Mouse (Mus musculus) midbrain, embryonic 14.5 days (tissue): Measurements from ENCODE around the gene Gpr149. TPM values are rescaled to one million over a fixed set of nuclear protein-coding genes. Genes with fewer than 3 reads are reported as not detected.

Experiments
- ATAC-seq: fragments of 200-750 bp; cut with Nextera tagmentation; 2 replicates; pipeline ENCODE4 v1.8.0; 2017; ENCODE audit warnings: moderate number of reproducible peaks, moderate library complexity; ENCODE audit not compliant: low FRiP score, low TSS enrichment
- DNase-seq: peaks from one replicate; pipeline ENCODE4 v3.0.0-alpha.2; 2015
- H3K27ac ChIP-seq: fragments of 300-500 bp; sonication (generic); replicated peaks from 2 replicates; pipeline ENCODE4 v1.5.1; 2014; ENCODE audit warnings: mild to moderate bottlenecking, low read depth, low read length, moderate library complexity
- H3K27me3 ChIP-seq: fragments of 300-500 bp; sonication (generic); 2 replicates; pipeline ENCODE4 v1.6.1; 2014; ENCODE audit warnings: low read length, control low read depth, mixed read lengths; ENCODE audit not compliant: control insufficient read depth, insufficient read depth
- H3K36me3 ChIP-seq: fragments of 300-500 bp; sonication (generic); 2 replicates; pipeline ENCODE4 v1.6.1; 2014; ENCODE audit warnings: low read length, control low read depth; ENCODE audit not compliant: control insufficient read depth, insufficient read depth
- H3K4me1 ChIP-seq: fragments of 300-500 bp; sonication (generic); 2 replicates; pipeline ENCODE4 v1.6.1; 2014; ENCODE audit warnings: mild to moderate bottlenecking, antibody characterized with exemption, low read length, control low read depth; ENCODE audit not compliant: control insufficient read depth, insufficient read depth
- H3K4me2 ChIP-seq: fragments of 300-500 bp; sonication (generic); 2 replicates; pipeline ENCODE4 v1.6.1; 2014; ENCODE audit warnings: mild to moderate bottlenecking, low read length, moderate library complexity
- H3K4me3 ChIP-seq: fragments of 300-500 bp; sonication (generic); replicated peaks from 2 replicates; pipeline ENCODE4 v1.5.1; 2014; ENCODE audit warnings: low read depth, low read length
- H3K9ac ChIP-seq: fragments of 300-500 bp; sonication (generic); replicated peaks from 2 replicates; pipeline ENCODE4 v1.6.1; 2014; ENCODE audit warnings: mild to moderate bottlenecking, low read length, moderate library complexity
- H3K9me3 ChIP-seq: fragments of 300-500 bp; sonication (generic); 2 replicates; pipeline ENCODE4 v1.6.1; 2016; ENCODE audit warnings: low read length, control low read depth, mixed read lengths; ENCODE audit not compliant: control insufficient read depth
- WGBS: fragments of 180-500 bp; shearing (Covaris S2); extraction: QIAGEN DNeasy Blood & Tissue Kit; methylation state at CpG from one replicate; pipeline ENCODE4 v1.1.7; 2014; 5-methylcytosine and 5-hydroxymethylcytosine counted together
- polyA plus RNA-seq: library from polyadenylated mRNA; unstranded; fragments of >200 nt; fragmentation: Nextera tagmentation; extraction: Ambion mirVana; gene quantifications from 2 replicates; pipeline ENCODE4 v1.2.1, GENCODE M21; 2014

Gpr149 gene
- polyA plus RNA-seq, result 2.4 and 3.2 TPM in 2 replicates

DNA sequence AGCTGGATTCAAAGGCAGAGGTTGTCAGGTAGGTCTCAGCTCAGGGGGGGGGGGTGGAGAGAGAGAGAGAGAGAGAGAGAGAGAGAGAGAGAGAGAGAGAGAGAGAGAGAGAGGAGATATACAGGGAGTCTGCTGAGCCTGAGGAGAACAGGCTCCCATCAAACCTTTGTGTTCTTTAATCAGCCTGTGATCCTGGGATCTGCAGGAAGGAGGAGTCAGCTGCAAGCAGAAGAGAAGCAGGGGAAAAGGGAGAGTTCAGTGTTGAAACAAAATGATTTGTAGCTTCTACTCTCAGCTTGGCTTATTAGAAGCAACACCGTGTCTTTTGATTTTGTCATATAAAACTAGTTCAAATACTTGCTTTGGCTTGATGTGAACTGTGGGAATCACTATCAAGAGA is at the start of gene Gpr149:
Gpr149 (minus strand) TSS at position 168 of the 400 bp plus-strand sequence.
- Histone ChIP-seq H3K9ac (peak within 1 kb of the TSS; percentile 59; the same call in 1 of the 2 replicates), H3K27me3 (no peaks in the 10 kb centered on the region; the same call in 1 of the 2 replicates), H3K4me3 (peak within 1 kb of the TSS; percentile 56), H3K27ac (no peak within 1 kb of the TSS), H3K4me1 (peaks cover 7% of the 10 kb centered on the region; the same call in 1 of the 2 replicates), H3K9me3 (no peaks in the 10 kb centered on the region), H3K36me3 (no peaks in the 10 kb centered on the region), H3K4me2 (peak within 1 kb of the TSS; percentile 96)
- DNase-seq, result peak; percentile 5
- no peak for ATAC-seq
- whole genome bisulfite sequencing, result 73% methylated on average over 1 of the region's 1 CpGs

DNA sequence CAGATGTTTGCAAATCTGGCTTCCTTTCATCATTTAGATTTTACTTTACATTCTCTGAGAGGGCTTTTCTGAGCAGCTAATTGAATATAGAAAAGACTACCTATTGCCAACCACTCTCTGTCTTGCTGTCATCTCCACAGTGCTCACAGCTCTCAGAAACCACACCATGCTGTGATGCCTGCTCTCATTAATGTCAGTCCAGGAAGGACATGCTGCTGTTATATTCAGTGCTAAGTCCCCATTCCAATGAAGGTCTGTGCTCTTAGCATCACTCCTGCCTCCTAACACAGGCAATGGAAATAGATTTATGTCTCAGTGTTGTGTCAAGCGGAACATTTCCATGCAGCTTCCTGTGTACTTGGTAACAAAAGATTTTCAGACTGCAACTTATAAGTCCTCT is 45.6 kb upstream of the Gpr149 start:
- Histone ChIP-seq H3K4me1 (no peaks in the 10 kb centered on the region), H3K9me3 (no peaks in the 10 kb centered on the region), H3K4me3 (no peak overlapping the region), H3K27ac (0 out of 2 replicates have a peak overlapping the region, but pooled peaks have one; percentile 32), H3K27me3 (no peaks in the 10 kb centered on the region), H3K4me2 (no peak overlapping the region), H3K9ac (no peak overlapping the region), H3K36me3 (no peaks in the 10 kb centered on the region)
- WGBS, result 72% methylated on average over 1 of the region's 1 CpGs
- DNase-seq, result peak; percentile 6
- ATAC-seq, result no peak

DNA sequence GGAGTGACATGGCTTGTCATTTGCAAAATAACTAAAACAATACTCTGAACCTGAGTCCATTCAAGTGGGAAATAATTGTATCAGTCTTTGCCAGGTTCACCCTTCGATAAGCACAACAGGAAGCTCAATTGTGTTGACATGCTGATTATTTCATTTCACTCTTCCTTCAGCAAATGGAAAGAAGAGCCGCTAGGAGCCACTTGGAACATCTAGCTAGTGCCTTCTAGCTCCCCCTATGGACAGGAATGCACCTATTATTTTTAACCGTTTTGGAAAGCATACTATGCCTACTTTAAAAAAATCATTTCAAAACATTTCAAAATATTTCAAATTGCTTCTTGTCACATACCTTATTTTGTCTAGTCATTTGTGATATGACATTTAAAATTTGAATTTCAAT is 5.9 kb upstream of the Gpr149 start:
- DNase-seq, result peak; percentile 2
- no peak for ATAC-seq
- Histone ChIP-seq H3K9ac (no peak overlapping the region), H3K27ac (no peak overlapping the region), H3K4me1 (no peaks in the 10 kb centered on the region), H3K36me3 (no peaks in the 10 kb centered on the region), H3K27me3 (no peaks in the 10 kb centered on the region), H3K9me3 (no peaks in the 10 kb centered on the region), H3K4me3 (no peak overlapping the region), H3K4me2 (no peak overlapping the region)
- 69% methylated on average over 3 of the region's 3 CpGs for WGBS

DNA sequence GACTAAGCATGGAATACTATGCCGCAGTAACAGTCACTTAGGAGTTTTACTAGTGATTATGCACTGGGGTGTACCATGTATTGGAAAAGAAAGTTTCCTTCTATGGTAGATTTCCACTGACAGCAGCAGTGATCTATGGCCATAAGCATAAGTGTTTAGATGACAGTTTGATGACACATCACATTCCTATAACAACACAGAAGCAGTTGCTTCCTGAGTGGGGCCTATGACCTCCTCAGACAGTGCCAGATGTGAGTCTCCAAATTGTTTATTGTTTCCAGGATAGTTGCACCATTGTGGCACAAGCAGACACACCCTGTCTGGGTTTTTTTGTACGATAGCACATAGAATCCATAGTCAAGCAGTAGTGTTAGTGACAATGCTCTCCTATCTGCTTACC is 991 bp upstream of the Gpr149 start:
- ATAC-seq (no peak), DNase-seq (no peak)
- H3K9ac ChIP-seq, result no peak overlapping the region
- no peaks in the 10 kb centered on the region for H3K36me3 ChIP-seq
- peaks cover 7% of the 10 kb centered on the region; the same call in 1 of the 2 replicates for H3K4me1 ChIP-seq
- no peak overlapping the region for H3K4me2 ChIP-seq
- H3K27ac ChIP-seq, result no peak overlapping the region
- no peaks in the 10 kb centered on the region; the same call in 1 of the 2 replicates for H3K27me3 ChIP-seq
- H3K9me3 ChIP-seq, result no peaks in the 10 kb centered on the region
- no peak overlapping the region for H3K4me3 ChIP-seq
- WGBS, result 88% methylated on average over 2 of the region's 2 CpGs

DNA sequence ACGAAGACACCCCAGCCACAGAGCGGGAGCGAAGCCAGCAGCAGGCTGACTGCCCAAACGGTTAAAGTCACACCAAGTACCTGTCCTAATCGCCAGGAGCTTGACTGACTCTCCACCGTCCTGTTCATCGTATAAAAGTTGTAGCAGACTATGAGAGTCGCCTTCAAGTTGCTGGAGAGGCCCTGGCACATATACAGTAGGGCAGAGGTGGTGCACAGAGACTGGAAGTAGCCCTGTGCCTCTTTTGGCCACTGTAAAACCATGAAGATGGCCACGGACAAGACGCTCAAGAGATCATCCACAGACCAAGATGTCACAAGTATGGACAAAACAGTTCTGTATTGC is 921 bp downstream of the Gpr149 start:
- H3K9me3 ChIP-seq, result no peaks in the 10 kb centered on the region
- ATAC-seq, result no peak
- no peak for DNase-seq
- H3K9ac ChIP-seq, result peak overlapping the region; percentile 59; the same call in 1 of the 2 replicates
- no peak overlapping the region for H3K27ac ChIP-seq
- peak overlapping the region; percentile 96 for H3K4me2 ChIP-seq
- 17% methylated on average over 10 of the region's 10 CpGs for WGBS
- peak overlapping the region; percentile 56 for H3K4me3 ChIP-seq
- H3K36me3 ChIP-seq, result no peaks in the 10 kb centered on the region
- H3K4me1 ChIP-seq, result peaks cover 7% of the 10 kb centered on the region; the same call in 1 of the 2 replicates
- no peaks in the 10 kb centered on the region; the same call in 1 of the 2 replicates for H3K27me3 ChIP-seq

DNA sequence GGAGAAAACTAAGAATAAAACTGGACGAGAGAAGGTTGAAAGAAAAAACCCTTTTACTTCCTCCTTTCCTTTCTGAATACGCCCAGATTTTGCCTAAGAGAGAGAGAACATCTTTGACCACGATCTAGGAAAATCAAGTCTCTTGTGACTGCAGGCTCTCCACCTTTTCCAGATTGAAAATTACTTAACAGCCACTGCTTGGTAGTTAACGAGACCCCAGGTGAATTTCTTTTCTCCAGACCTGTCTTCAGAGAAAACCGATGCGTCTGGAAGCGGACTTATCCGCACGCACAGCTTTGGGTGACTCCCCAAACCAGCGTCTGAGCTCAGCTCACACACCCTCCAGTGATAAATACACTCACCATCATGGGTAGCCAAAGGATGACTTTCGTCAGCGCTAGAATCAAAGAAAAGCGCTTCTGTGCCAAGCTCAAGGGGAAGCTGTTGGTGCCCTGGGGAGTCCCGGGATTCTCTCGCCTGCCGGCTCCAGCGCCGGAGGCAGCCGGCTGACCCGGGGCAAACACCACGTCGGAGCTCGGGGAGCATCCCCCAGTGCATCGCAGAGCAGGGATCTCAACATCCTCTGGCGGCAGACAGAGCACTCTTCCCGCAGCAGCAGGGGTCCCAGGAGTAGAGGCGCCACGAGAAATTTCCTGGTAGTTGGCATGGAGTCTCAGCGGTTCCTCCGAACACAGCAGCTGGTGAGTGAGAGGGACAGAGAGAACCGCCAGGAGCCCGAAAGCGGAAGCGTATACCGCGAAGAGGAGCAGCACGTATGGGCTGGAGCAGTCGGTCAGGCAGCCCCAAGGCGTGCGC is 1.5 kb downstream of the Gpr149 start:
- Histone ChIP-seq H3K36me3 (no peaks in the 10 kb centered on the region), H3K4me2 (peak overlapping the region; percentile 96), H3K9ac (peak overlapping the region; percentile 59; the same call in 1 of the 2 replicates), H3K27ac (no peak overlapping the region), H3K4me1 (peaks cover 7% of the 10 kb centered on the region; the same call in 1 of the 2 replicates), H3K27me3 (no peaks in the 10 kb centered on the region; the same call in 1 of the 2 replicates), H3K9me3 (no peaks in the 10 kb centered on the region), H3K4me3 (peak overlapping the region; percentile 56)
- ATAC-seq (peak; percentile 76), DNase-seq (peak; percentile 59)
- WGBS, result 1% methylated on average over 40 of the region's 40 CpGs

DNA sequence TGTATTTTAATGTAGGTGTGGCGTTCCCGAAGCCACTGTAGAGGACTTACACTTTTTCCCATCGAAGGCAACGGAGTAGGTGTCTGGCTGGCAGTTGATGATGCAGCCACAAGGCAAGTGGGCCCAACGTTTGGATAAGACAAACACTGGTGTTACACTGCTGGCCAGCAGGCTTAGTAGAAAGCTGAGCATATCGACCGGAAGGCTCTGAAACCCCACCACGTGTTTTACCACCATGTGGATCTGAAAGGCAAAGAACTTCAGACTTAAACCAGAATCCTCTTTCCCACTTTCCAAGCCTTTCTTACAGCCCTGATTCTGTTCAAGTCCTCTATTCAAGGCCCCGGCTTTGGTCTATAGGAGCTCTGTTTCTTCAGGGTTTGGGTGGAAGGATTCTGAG is 2.5 kb downstream of the Gpr149 start:
- Histone ChIP-seq H3K36me3 (no peaks in the 10 kb centered on the region), H3K4me3 (peak overlapping the region; percentile 56; the same call in 1 of the 2 replicates), H3K4me2 (peak overlapping the region; percentile 96), H3K27ac (no peak overlapping the region), H3K9ac (no peak overlapping the region), H3K27me3 (no peaks in the 10 kb centered on the region; the same call in 1 of the 2 replicates), H3K9me3 (no peaks in the 10 kb centered on the region), H3K4me1 (peaks cover 7% of the 10 kb centered on the region; the same call in 1 of the 2 replicates)
- 79% methylated on average over 9 of the region's 9 CpGs for WGBS
- ATAC-seq (no peak), DNase-seq (no peak)

DNA sequence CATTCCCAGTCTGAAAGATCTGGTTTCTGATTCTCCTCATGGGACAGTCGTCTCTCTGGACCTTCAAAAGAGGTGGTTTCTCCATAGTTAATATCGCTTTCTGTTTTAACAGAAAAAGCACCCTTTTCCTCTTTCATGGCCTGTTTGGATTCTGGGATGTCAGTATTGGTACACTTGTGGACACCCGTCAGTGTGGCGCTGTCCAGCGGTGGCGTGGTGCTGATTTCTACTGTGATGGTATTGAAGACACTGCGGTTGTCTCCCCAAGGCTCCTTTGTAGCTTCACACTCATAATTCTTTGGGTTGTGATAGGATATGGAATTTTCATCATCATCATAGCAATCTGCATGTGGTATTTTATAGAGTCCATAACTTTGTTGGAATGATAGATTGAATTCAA is 10.1 kb downstream of the Gpr149 start:
- Histone ChIP-seq H3K4me1 (no peaks in the 10 kb centered on the region), H3K27me3 (no peaks in the 10 kb centered on the region), H3K4me3 (no peak overlapping the region), H3K27ac (no peak overlapping the region), H3K9ac (no peak overlapping the region), H3K36me3 (no peaks in the 10 kb centered on the region), H3K4me2 (no peak overlapping the region), H3K9me3 (no peaks in the 10 kb centered on the region)
- DNase-seq (peak; percentile 33), ATAC-seq (no peak)
- 22% methylated on average over 7 of the region's 7 CpGs for WGBS

DNA sequence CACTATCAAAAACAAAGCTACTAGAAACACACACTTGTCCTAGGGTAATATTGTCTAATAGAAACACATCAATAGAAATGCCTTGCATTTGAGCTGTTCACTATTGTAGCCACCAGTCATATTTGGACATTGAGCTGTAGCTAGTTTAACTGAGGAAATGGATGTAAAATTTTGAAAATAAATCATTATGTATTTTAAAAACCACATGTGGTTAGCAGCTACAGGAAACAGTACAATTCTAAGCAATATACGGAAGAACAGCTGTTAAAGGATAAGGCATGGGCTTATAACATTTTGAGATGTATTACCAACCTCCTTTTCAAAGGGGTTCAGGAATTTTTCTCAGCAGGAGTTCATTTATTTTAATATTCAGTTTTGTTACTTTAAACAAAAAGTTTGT is 19.9 kb downstream of the Gpr149 start:
- whole genome bisulfite sequencing, result 91% methylated on average over 1 of the region's 1 CpGs
- no peak overlapping the region for H3K27ac ChIP-seq
- H3K4me2 ChIP-seq, result no peak overlapping the region
- no peaks in the 10 kb centered on the region for H3K9me3 ChIP-seq
- no peak overlapping the region for H3K4me3 ChIP-seq
- H3K4me1 ChIP-seq, result no peaks in the 10 kb centered on the region
- ATAC-seq (no peak), DNase-seq (no peak)
- H3K36me3 ChIP-seq, result no peaks in the 10 kb centered on the region
- no peaks in the 10 kb centered on the region for H3K27me3 ChIP-seq
- H3K9ac ChIP-seq, result no peak overlapping the region
